Mouse (Mus musculus) ES-Bruce4 (cell line): ENCODE data around the gene Rhoj. TPM values are rescaled to one million over a fixed set of nuclear protein-coding genes. Genes with fewer than 3 reads are reported as not detected.

Experiments used
- H3K27ac ChIP-seq: 2 replicates; pipeline ENCODE4 v1.5.1; 2012; ENCODE audit warnings: low read length, inconsistent platforms; ENCODE audit not compliant: insufficient read depth
- H3K27me3 ChIP-seq: 2 replicates; pipeline ENCODE4 v1.6.1; 2012; ENCODE audit warnings: mild to moderate bottlenecking, low read length, inconsistent platforms; ENCODE audit not compliant: control insufficient read depth, poor library complexity, insufficient read depth, severe bottlenecking
- H3K36me3 ChIP-seq: 2 replicates; pipeline ENCODE4 v1.6.1; 2012; ENCODE audit warnings: inconsistent platforms, mild to moderate bottlenecking, low read length, moderate library complexity; ENCODE audit not compliant: control insufficient read depth, poor library complexity, insufficient read depth, severe bottlenecking
- H3K4me1 ChIP-seq: one replicate; pipeline ENCODE4 v1.8.1; 2011; ENCODE audit warnings: low read length; ENCODE audit not compliant: control insufficient read depth, insufficient read depth
- H3K4me3 ChIP-seq: 2 replicates; pipeline ENCODE4 v1.5.1; 2011; ENCODE audit warnings: low read depth, mild to moderate bottlenecking, low read length
- H3K9ac ChIP-seq: 2 replicates; pipeline ENCODE4 v1.6.1; 2012; ENCODE audit warnings: low read depth, mild to moderate bottlenecking, inconsistent platforms; ENCODE audit not compliant: poor library complexity, severe bottlenecking
- H3K9me3 ChIP-seq: replicated peaks from 2 replicates; pipeline ENCODE4 v1.6.1; 2012; ENCODE audit warnings: mild to moderate bottlenecking, low read length, inconsistent platforms; ENCODE audit not compliant: control insufficient read depth, poor library complexity, insufficient read depth, severe bottlenecking
- CTCF ChIP-seq: IDR thresholded peaks from one replicate; pipeline ENCODE4 v1.8.1; 2011; ENCODE audit warnings: low read depth, low read length
- EP300 ChIP-seq: IDR thresholded peaks from 2 replicates; pipeline ENCODE4 v1.6.1; 2011; ENCODE audit warnings: low read depth, low read length; ENCODE audit not compliant: insufficient read depth
- POLR2A ChIP-seq: IDR thresholded peaks from one replicate; pipeline ENCODE4 v1.8.1; 2011; ENCODE audit warnings: low read length; ENCODE audit not compliant: insufficient read depth
- polyA plus RNA-seq: library from polyadenylated mRNA; stranded (reverse); fragments of >200 nt; gene quantifications from 2 replicates; pipeline ENCODE4 v1.2.4, GENCODE M21; 2011; ENCODE audit warnings: low read depth; ENCODE audit not compliant: missing spikeins, insufficient read depth, insufficient read length

The Rhoj gene
- polyA plus RNA-seq, 1 experiment: not detected

DNA sequence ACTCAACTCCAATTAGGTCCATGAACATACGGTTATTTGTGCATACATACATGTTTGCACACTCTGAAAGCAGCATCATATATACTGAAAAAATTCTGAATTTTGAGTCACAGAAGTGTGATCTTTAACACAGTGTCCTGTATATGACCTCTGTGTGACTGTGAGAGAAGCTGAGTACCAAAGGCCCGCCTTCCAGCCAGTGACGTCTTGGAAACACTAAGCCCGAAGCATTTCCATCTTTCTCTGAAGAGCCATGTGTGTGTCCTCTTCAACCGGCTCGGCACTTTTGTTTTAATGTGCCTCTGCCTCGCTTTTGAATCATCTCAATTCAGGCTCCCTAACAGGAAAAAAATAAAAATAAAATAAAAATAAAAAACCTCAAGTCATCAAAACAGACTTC, 43.7 kb downstream of the Rhoj start:
- Histone ChIP-seq H3K4me1 (no peaks in the 10 kb centered on the region), H3K27me3 (no peaks in the 10 kb centered on the region), H3K27ac (no peak overlapping the region), H3K4me3 (no peak overlapping the region), H3K9ac (no peak overlapping the region), H3K9me3 (no peaks in the 10 kb centered on the region), H3K36me3 (no peaks in the 10 kb centered on the region)
- TF ChIP-seq CTCF: no peak
- no peak for TF ChIP-seq EP300
- TF ChIP-seq POLR2A: no peak

GRCm38 (mm10) chr12:75352410-75352809, 44.3 kb downstream of the Rhoj start:
- H3K36me3 ChIP-seq: no peaks in the 10 kb centered on the region
- no peak overlapping the region for H3K4me3 ChIP-seq
- no peaks in the 10 kb centered on the region for H3K27me3 ChIP-seq
- TF ChIP-seq CTCF (no peak), POLR2A (no peak), EP300 (no peak)
- no peaks in the 10 kb centered on the region for H3K9me3 ChIP-seq
- no peaks in the 10 kb centered on the region for H3K4me1 ChIP-seq
- no peak overlapping the region for H3K27ac ChIP-seq
- H3K9ac ChIP-seq: no peak overlapping the region

DNA sequence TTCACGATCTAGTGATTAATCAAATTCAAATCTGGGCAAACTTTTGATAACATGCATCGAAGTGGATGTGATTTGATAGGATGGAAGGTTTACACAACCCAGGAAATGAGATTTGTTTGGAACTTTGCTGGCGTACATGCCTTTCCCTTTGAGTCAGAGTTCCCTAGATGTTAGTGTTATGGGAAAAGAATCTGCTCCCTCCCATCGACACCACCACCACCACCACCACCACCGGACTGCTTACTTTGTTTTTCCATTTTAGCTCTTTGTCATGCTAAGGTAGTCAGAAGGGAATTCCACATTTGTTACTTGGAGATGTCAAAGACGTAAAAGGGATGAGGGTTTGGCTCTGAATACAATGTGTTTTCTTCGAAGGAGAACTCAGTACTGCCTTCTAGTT, 46.2 kb downstream of the Rhoj start:
- TF ChIP-seq POLR2A: no peak
- no peak for TF ChIP-seq EP300
- TF ChIP-seq CTCF: no peak
- Histone ChIP-seq H3K36me3 (no peaks in the 10 kb centered on the region), H3K9me3 (no peaks in the 10 kb centered on the region), H3K9ac (no peak overlapping the region), H3K27me3 (no peaks in the 10 kb centered on the region), H3K27ac (no peak overlapping the region), H3K4me3 (no peak overlapping the region), H3K4me1 (no peaks in the 10 kb centered on the region)

DNA sequence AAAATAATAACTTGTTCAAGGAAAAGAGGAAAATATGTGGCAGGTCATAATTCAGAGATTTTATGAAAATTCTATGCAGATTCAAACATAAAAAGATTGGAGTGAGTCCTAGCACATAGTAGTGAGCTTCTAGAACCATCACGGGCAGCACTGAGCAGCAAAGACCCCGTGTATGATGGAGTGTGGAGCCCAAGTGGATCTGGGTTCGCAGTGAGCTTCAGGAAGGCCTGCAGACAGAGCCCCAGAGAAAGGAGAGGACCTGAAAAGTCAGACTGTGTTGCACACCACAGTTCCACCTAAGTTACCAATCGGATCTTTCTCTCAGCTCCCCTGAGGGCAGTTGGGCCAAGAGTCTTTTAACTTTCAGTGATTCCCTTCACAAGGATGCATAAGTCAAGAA, 49.7 kb downstream of the Rhoj start:
- H3K4me3 ChIP-seq: no peak overlapping the region
- H3K27ac ChIP-seq: no peak overlapping the region
- H3K4me1 ChIP-seq: no peaks in the 10 kb centered on the region
- H3K36me3 ChIP-seq: no peaks in the 10 kb centered on the region
- H3K9ac ChIP-seq: no peak overlapping the region
- no peaks in the 10 kb centered on the region for H3K9me3 ChIP-seq
- H3K27me3 ChIP-seq: no peaks in the 10 kb centered on the region
- TF ChIP-seq EP300 (no peak), CTCF (no peak), POLR2A (no peak)

- TF ChIP-seq EP300 (no peak), CTCF (no peak), POLR2A (no peak)
- no peaks in the 10 kb centered on the region for H3K36me3 ChIP-seq
- H3K4me1 ChIP-seq: no peaks in the 10 kb centered on the region
- no peak overlapping the region for H3K9ac ChIP-seq
- H3K27ac ChIP-seq: no peak overlapping the region
- H3K27me3 ChIP-seq: no peaks in the 10 kb centered on the region
- H3K9me3 ChIP-seq: no peaks in the 10 kb centered on the region
- H3K4me3 ChIP-seq: no peak overlapping the region
These were observed 50.6 kb downstream of the Rhoj start for GRCm38 (mm10) chr12:75358714-75359113.

DNA sequence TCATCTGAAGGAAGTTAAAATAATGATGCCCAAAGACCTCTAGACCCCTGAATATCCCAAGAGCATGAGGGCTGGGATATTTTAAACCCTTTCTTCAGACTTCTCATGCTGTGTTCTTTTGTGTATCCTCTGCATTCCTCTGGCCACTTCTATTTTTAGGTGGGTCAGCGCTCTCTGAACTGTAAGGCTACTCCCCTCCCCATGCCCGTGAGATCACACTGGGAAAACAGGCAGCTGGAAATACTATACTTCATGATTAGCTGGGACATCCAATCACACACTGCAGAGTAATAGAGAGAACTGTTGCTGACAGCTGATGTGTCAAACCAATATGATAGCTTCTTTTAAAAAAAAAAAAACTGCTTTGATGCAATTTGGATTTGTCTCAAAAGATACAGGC, 51.4 kb downstream of the Rhoj start:
- Histone ChIP-seq H3K27ac (no peak overlapping the region), H3K4me1 (no peaks in the 10 kb centered on the region), H3K36me3 (no peaks in the 10 kb centered on the region), H3K9me3 (no peaks in the 10 kb centered on the region), H3K9ac (no peak overlapping the region), H3K27me3 (no peaks in the 10 kb centered on the region), H3K4me3 (no peak overlapping the region)
- no peak for TF ChIP-seq EP300
- TF ChIP-seq POLR2A: no peak
- TF ChIP-seq CTCF: no peak
